Mouse (Mus musculus) adrenal gland, postnatal 10 days (tissue): ENCODE measurements around the gene Gm10188. TPM values are rescaled to one million over a fixed set of nuclear protein-coding genes. Genes with fewer than 3 reads are reported as not detected.

Experiments
- DNase-seq: peaks from one replicate; pipeline ENCODE4 v3.0.0; 2021; ENCODE audit warnings: mixed read lengths
- long read RNA-seq, 2 experiments: library from polyadenylated mRNA; stranded (forward); transcript quantifications; one replicate each; pipeline ENCODE4 v2.0.0; 2021
- total RNA-seq, 2 experiments: library from RNA; stranded (reverse); gene quantifications; 2 replicates each; pipeline ENCODE4 v1.2.3; 2021

Gene Gm10188
- total RNA-seq, result not detected
- long read RNA-seq, experiment 1, result 0 reads
- long read RNA-seq, experiment 2, result 0 reads

DNA sequence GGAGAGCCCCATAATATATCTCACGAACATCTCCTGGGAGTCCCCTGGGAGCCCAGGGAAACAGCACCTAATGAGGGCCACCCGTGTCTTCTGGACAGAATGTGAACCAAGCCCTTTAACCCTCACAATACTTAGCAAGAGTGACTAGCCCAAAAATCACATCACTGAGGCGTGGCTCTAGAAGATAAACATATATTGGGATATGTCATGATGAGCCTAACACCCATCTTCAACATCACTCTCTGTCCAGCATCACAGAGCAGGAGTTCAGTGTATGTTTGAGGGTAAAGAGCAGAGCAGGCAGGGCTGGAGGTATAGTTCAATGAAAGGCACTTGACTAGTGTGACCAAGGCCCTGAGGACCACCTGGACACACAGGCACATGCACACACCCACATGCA, at the start of gene Gm10188:
Gene Gm10188, minus strand, starts transcription at position 101 of the 400 bp plus-strand sequence.
- DNase-seq, result no peak

DNA sequence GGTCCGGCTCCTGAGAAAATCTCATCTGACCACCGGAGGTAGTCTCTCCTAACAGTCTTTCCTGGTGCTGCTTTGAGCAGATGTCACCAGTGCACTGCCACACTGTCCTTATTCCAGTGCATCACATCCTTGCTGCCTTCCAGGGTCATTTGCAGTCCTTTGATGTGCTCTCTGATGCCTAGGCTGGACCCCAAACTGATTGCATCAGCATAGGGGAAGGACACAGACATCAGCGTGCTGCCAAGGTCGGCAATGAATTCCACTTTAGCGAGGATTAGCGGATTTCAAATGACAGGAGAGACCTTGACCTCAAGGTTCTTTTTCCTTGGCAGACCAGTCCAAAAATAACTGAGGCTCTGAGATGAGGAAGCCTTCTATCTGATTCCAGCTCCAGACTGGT, 47.6 kb upstream of the Gm10188 start:
- peak; percentile 78 for DNase-seq

DNA sequence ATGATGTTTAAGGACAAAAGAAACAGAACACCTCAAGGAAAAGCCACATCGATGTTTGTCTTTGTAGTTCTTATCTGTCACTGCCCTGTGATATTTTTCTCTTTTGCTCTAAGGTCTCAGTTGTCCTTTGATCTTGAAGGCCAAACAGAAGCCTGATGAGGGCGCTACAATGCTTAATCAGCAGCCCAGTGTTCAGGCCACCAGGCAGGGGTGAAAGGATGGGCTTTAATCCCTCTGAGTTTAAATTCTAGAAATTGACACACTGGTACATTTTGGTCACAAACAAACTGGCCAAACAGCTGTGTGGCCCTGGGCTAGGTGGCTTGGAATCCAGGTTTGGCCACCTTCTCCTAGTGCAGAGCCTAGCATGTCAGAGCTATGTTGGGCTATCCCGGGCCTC, 47.1 kb upstream of the Gm10188 start:
- DNase-seq, result no peak

DNA sequence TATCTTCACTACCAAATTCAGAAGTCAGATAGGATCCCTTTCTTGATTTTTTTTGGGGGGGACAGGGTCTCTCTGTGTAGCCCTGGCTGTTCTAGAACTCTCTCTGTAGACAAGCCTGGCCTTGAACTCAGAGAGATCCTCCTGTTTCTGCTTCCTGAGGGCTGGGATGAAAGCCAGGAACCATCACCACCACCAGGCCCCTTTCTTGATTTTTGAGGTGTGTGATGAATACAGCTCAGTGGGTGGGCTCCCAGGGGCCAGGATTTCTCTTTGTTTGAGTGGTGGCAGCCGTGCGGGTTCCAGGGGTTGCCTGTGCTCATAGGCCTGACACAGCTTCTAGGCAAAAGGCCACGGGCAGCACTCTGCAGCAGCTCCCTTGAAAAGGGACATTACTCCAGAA, 41.7 kb upstream of the Gm10188 start:
- no peak for DNase-seq

DNA sequence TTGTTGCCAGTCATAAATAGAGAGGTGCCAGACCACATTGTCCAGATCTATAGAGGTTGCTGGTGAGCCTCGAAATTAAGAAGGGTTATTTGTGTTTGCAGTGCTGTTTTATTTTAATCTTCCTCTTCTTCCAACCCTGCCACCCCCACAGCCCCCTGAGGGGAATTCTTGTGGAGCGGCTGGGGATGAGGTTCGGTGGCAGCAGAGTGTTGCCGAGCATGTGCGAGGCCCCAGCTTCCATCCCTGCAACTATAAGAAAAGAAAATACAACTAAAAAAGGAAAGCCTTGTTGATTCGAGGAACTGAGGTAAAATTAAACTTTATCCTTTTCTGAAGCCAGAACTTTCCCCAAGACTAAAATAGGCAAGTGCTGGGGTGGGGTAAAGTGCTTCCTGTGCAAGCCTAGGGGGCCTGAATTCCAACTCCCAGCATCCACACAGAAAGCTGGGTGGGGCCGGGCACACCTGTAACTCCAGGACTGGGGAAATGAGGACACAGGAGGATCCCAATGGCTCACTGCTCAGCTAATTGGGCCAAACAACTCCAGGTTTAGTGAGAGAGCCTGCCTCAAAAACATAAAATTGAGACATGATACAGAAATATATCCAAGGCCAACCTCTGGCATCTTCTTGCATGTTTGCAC, 39.0 kb upstream of the Gm10188 start:
- DNase-seq, result no peak

DNA sequence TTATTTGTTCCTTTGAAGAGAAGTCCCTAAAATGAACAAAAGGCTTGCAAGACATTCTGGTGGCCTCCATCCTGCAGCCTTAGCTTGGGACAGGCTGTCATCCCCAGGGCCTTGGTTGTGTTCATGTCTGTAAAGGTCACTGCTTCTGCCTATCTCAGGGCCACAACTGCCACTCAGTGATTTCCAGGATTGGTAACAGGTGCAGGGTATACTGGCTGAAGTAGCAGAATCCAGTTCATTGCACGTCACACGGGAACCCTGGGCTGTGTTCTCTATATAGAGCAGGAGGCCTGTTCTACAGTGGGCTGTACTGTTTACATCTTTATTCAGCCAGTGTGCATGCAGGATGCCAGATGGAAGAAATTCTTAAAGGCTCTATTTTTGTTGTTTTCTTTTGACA, 38.4 kb upstream of the Gm10188 start:
- no peak for DNase-seq

DNA sequence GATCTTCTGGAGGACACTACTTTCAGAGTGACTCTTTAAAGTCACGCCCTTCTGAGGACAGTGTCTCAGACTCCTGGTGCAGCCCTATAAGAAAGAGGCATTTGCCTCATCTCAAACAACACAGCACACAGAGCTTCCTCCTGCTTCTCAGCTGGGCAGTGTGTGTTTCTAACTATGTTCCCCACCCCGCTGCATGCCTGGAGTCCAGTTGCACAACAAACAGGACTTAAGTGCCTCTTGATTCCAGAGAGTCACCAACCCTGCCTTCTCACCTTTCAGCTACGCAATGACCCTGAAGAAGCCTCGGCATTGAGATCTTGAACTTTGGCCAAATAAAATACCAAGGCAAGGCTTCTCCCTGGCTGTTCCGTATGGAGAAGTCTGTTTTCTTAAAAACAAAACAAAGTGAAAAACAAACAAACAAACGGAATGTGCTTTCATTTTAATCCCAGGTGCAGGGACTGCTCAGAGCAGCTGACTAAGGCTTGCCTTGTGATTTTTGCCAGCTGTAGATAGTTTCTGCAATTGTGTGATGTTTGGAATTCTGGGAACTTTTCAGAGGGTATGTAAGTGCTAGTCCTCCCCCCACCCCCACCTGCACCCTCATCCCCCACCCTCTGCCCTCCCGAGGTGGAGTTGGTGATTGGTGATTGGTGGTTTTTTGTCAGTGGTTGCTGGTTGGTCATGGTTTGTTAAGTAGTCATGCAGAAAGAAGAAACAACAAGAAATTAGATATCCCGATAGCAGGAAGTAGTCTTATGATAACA, 37.4 kb upstream of the Gm10188 start:
- peak; percentile 40 for DNase-seq

DNA sequence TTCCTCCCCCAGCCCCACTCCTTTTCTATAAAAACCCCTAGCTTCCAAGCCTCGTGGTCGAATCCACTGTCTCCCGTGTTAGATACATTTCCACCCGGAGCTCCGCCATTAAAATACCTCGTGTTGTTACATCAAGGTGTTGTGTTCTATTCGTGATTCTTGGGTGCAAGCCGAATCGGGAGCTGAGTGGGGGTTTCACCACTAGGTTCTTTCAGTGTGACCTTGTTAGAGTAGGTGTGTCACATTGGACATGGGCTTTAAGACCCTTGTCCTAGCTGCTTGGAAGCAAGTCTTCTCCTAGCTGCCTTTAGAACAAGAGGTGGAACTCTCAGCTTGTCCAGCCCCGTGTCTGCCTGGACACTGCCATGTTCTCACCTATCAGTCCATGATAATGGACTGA, 36.4 kb upstream of the Gm10188 start:
- no peak for DNase-seq

DNA sequence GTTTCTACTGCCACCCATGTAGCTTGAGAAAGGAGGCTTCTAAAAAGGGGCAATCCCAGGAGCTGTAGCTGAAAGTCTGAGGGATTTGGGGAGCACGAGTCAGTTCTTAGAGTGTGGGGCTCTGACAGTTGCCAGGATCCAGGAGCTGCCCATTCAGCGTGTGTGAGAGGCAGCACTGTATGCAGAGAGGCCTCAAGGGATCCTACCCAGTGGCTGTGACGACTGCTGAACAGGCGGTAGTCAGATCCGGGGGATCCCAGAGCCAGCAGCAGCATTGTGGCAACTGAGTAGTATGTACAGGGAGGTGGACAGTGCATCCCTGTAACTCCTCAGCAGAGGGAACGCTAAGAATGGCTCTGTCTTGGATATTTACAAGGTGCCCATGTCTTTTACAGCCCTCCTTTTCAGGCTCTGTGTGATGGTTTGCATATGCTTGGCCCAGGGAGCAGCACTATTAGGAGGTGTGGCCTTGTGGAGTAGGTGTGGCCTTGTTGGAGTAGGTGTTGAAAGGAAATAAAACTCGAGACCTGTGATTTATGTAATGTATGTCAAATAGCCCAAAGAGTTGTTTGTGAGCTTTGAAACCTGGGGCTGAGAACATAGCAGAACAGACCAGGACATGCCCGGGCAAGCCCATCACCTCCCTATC, 35.8 kb upstream of the Gm10188 start:
- no peak for DNase-seq

DNA sequence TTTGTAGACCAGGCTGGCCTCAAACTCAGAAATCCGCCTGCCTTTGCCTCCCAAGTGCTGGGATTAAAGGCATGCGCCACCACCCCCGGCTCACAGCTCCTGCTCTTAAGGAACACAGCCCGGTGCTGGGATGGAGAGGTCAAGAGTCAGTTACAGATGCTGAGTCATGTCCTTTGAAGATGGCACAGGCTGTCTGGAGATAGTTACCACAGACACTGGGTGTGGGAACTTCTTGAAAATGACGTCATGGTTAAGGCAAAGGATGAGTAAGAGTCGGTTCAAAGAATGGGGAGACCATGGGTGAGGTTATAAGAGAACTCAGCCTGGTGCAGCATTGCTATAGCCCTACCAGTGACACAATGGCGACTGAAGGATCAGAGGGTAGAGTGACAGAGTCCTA, 35.0 kb upstream of the Gm10188 start:
- no peak for DNase-seq

DNA sequence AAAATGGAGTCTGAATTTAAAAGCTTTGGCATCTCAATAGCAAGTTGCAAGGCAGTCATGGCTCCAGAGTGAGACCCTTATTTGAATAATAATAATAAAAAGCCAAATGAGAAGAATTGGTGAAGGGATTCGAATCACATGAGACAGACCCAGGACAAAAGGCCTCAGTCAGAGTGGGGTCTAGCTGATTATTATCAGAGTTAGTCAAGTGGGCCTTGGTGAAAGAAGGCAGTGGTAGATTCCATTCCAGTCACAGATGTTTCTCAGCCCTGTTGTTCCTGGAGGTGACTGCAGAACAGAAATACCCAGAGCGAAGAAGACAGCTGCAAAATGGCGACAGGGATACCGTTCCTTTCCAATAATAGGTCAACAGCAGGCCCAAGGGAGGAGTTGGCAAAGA, 34.1 kb upstream of the Gm10188 start:
- no peak for DNase-seq

DNA sequence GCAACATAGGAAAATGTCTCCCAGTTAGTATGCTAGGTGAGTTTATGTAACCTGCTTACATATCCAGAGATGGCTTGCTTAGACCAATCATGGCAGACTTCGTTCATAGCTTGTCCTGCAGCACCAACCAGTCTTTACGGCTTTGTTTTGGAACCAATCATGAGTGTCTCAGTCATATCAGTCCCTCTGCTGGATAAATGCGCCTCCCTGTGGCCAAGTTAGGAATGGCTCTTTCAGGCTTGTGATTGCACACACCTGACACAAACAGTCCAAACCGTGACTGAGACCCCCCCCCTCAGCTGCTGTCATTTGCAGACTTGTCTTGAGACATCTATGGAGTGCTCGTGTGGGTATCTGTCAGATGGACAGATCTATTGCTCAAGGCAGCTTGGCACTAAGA, 31.5 kb upstream of the Gm10188 start:
- DNase-seq, result no peak

DNA sequence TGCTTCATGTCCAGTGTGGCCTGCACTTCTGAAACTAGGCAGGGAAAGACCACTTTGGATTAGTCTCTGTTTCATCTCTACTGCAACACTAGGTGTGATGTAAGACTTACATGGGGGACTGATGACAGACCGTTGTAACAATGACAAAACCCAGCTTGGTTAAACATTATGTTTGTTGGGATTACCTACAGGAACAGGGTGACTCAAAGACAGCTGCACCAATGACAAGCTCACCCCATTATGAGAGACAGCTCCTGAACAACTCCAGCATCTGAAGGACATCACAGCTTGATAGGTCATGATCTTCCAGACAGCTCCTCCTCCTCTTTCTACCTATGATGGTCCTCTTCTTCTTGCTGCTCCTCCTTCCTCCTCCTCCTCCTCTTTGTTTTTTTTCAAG, 30.8 kb upstream of the Gm10188 start:
- DNase-seq, result no peak

DNA sequence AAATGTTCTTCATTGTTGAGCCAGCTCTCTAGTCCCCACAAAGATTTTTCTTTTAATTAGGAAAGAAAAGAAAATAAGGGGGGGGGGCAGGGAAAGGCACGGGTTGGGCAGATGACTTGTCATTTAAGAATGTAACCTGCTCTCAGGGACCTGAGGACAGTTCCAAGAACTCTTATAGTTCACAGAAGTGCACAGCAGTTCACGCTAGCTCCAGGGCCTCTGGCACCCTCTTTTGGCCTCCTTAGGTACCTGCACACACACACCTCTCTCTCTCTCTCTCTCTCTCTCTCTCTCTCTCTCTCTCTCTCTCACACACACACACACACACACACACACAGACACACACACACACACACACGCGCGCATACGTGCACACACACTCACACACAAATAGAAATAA, 24.9 kb upstream of the Gm10188 start:
- no peak for DNase-seq

DNA sequence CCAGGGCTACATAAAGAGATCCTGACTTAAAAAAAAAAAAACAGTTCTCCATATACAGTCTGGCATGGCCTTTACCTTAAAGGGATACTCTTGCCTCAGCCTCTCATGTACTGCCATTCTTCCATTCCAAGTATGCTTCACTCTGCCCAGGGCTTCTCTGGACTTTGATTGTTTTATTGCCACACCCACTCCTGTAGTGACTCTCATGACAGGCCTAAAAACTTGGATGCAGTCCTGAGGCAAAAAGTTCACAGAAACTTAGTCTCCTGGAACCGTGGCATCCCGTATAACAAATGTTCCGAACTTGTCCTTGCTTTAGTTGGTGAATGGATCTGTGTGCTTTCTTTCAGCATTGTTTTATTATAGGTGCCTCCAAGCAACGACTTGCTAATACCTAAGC, 17.1 kb upstream of the Gm10188 start:
- no peak for DNase-seq

DNA sequence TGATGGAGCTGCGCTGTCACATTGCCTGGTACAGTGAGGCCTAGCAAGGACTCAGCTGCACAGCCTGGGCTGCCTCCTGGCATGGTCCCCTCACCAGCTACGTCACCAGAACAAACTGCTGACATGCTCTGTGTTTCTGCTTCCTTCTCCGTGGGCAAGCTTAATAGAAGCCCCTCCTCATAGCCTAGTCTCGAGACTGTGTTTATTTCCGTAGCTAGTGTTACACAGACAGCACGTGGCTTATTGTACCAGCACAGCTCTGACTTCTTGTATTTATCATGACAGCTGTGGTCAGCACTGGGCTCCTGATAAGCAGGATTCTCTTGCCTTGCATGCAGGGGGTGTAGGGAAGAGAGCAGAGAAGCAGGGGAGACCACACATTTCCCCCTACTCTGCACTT, 16.6 kb upstream of the Gm10188 start:
- DNase-seq, result no peak

DNA sequence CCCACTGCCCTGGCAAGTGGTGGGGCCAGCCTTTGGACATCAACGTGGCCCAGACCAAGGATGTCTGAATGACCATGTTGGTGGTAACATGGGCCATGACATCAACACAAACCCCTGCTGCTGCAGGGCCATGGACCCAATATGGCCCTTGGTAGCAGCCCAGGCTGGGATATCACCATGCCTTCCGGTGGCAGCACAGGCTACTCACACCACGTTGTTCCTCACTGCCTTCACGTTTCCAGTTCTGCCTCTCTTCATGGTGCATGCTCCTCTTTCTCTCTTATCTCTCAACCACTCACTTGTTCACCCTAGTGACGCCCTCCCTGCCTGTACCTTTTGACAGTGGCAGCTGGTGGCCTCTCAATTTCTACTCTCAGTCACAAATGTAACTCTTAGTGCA, 15.4 kb upstream of the Gm10188 start:
- DNase-seq, result no peak

DNA sequence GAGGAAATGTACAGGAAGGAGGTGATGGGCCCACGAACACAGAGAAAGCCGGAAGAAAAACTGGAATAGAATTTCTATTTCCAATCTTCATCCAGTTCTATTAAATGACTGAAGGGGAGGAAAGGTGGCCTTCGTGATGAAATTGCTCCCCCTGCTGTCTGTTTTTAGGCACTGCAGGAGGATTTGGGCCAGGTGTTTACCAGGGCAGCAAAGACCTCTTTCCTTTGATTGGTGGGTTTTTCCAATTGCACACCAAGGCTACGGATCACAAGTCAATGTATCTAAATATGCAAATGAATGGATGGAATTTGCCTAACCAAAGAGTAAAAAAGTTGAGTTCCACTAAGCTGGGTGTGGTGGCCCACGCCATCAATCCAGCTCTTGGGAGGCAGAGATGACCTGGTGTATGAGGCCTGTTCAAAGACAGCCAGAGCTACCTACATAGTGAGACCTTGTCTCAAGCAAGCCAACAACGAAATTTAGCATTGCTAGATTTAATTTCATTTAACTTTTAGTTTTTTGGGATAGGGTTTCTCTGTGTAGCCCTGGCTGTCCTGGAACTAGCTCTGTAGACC, 8.1 kb upstream of the Gm10188 start:
- peak; percentile 80 for DNase-seq

DNA sequence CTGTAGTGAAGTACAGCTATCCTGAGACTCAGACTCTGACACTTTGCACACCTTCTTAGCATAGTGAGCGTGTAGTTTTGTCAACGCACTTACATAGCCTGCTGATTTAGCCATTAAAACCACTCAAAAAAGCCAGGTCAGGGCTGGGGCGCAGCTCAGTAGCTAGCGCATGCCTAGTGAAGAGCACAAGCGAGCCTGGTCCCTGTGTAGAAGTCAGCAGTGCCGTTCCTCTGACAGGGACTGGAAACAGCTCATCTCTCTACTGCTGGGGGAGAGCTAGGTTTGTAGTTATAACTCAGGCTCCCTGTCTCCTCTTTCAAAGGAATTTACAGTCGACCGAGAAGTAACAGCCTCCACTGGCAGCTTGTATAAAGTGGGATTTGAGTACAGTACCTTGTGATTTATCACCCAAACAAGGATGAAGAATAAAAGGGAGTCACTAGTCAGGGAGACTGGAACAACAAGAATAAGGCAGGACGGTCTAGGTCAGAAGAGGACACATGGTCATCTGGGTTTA, 5.2 kb upstream of the Gm10188 start:
- DNase-seq, result no peak

DNA sequence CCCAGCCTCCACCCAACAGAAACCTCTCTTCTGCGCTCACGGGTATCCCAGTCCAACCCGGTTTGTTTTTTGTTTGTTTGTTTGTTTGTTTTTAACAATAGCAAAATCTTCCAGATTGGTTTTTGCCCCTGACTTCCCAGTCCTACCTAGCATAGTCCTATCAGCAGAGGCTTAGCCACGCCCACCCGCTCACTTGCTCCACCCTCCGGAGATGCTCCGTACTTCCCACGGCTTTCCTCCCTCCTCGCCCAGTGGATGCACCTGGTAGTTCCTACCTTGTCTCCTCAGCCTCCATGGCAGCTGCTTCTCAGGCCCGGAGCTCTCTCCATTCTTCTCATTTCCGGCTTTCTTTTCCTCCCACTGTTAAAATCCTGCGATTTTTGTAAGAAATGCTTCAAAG, 4.0 kb upstream of the Gm10188 start:
- peak; percentile 39 for DNase-seq

DNA sequence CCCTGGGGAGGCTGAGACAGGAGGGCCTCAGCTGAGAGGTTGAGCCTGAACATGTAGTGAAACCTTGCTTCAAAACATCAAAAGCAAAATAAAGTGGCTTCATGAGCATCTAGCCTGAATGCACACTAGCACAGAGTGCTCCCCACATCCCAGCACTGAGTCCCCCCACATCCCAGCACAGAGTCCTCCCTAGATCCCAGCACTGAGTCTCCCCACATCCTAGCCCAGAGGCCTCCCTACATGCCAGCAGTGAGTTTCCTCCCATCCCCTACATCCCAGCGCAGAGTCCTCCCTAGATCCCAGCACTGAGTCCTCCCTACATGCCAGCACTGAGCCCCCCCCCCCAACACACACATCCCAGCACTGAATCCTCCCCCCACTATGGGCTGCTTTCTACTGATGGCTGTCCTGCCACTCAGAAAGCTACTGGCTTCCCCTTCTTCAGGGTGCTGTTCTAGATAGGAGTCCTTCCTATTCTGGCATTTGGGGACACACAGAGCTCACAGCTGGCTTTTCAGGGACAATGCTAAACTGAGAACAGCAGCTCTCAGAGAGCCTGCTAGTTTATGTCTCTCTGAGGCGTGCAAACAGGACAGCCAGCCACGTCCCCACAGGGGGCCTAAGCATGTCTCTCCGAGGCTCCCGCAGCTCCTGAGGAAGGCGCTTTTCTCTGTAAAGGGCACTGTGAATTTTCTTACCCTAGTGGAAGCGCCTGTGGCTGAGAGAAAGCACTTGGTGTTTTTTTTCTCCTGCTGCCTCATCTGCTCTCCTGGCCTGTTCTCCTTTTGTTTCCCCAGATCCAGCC, 2.1 kb upstream of the Gm10188 start:
- DNase-seq, result no peak
